Mouse (Mus musculus): ENCODE results near the gene Ripk3.
A peak's percentile ranks its signal among the peaks of the same experiment; 100 is the strongest.

Gene Ripk3

GRCm38 (mm10) chr14:55822435-55822990 lies 33.8 kb upstream of the Ripk3 start:
- no peak for TF ChIP-seq GATA4 (IDR thresholded peaks at IDR 0.05; ENCODE audit: insufficient replicate concordance, low read length)

GRCm38 (mm10) chr14:55820576-55820975 lies 31.9 kb upstream of the Ripk3 start:
- TF ChIP-seq GATA4 (IDR thresholded peaks at IDR 0.05; ENCODE audit: insufficient replicate concordance, low read length) = no peak

GRCm38 (mm10) chr14:55819845-55820405 lies 31.3 kb upstream of the Ripk3 start:
- TF ChIP-seq GATA4 (IDR thresholded peaks at IDR 0.05; ENCODE audit: insufficient replicate concordance, low read length) = no peak

GRCm38 (mm10) chr14:55815310-55815751 lies 26.7 kb upstream of the Ripk3 start:
- TF ChIP-seq GATA4 (IDR thresholded peaks at IDR 0.05; ENCODE audit: insufficient replicate concordance, low read length) = no peak

GRCm38 (mm10) chr14:55814885-55815284 lies 26.2 kb upstream of the Ripk3 start:
- no peak for TF ChIP-seq GATA4 (IDR thresholded peaks at IDR 0.05; ENCODE audit: insufficient replicate concordance, low read length)

GRCm38 (mm10) chr14:55795380-55796163 lies 6.9 kb upstream of the Ripk3 start:
- peak; percentile 8; the same call in 1 of the 2 replicates for TF ChIP-seq GATA4 (IDR thresholded peaks at IDR 0.05; ENCODE audit: insufficient replicate concordance, low read length)

- TF ChIP-seq GATA4 (IDR thresholded peaks at IDR 0.05; ENCODE audit: insufficient replicate concordance, low read length) = no peak
Measured at GRCm38 (mm10) chr14:55793946-55794345, 5.3 kb upstream of the Ripk3 start.

- no peak for TF ChIP-seq GATA4 (IDR thresholded peaks at IDR 0.05; ENCODE audit: insufficient replicate concordance, low read length)
Measured at GRCm38 (mm10) chr14:55793461-55793860, 4.8 kb upstream of the Ripk3 start.

GRCm38 (mm10) chr14:55787731-55788130 lies 934 bp downstream of the Ripk3 start:
- no peak for TF ChIP-seq GATA4 (IDR thresholded peaks at IDR 0.05; ENCODE audit: insufficient replicate concordance, low read length)

GRCm38 (mm10) chr14:55785195-55785594 lies 3.5 kb downstream of the Ripk3 start:
- no peak for TF ChIP-seq GATA4 (IDR thresholded peaks at IDR 0.05; ENCODE audit: insufficient replicate concordance, low read length)

GRCm38 (mm10) chr14:55783958-55784235 lies 4.8 kb downstream of the Ripk3 start, which contains the start of gene Adcy4:
TSS of gene Adcy4 (minus strand) at chr14:55784095.
- no peak for TF ChIP-seq GATA4 (IDR thresholded peaks at IDR 0.05; ENCODE audit: insufficient replicate concordance, low read length)

GRCm38 (mm10) chr14:55783171-55783957 lies 5.3 kb downstream of the Ripk3 start:
- no peak for TF ChIP-seq GATA4 (IDR thresholded peaks at IDR 0.05; ENCODE audit: insufficient replicate concordance, low read length)

- TF ChIP-seq GATA4 (IDR thresholded peaks at IDR 0.05; ENCODE audit: insufficient replicate concordance, low read length) = no peak
Measured at GRCm38 (mm10) chr14:55782361-55782960, 6.2 kb downstream of the Ripk3 start.

GRCm38 (mm10) chr14:55781310-55781709 lies 7.4 kb downstream of the Ripk3 start:
- TF ChIP-seq GATA4 (IDR thresholded peaks at IDR 0.05; ENCODE audit: insufficient replicate concordance, low read length) = peak; percentile 80; the same call in 1 of the 2 replicates

- no peak for TF ChIP-seq GATA4 (IDR thresholded peaks at IDR 0.05; ENCODE audit: insufficient replicate concordance, low read length)
Measured at GRCm38 (mm10) chr14:55780736-55781135, 7.9 kb downstream of the Ripk3 start.

Data from liver, adult (tissue).